Mouse (Mus musculus): ENCODE results near the gene Bcl11b. TPM values are rescaled to one million over a fixed set of nuclear protein-coding genes. Genes with fewer than 3 reads are reported as not detected.
A peak's percentile ranks its signal among the peaks of the same experiment; 100 is the strongest.

Gene Bcl11b
- polyA plus RNA-seq, 1 experiment from 2014 or later: 38.2 TPM

DNA sequence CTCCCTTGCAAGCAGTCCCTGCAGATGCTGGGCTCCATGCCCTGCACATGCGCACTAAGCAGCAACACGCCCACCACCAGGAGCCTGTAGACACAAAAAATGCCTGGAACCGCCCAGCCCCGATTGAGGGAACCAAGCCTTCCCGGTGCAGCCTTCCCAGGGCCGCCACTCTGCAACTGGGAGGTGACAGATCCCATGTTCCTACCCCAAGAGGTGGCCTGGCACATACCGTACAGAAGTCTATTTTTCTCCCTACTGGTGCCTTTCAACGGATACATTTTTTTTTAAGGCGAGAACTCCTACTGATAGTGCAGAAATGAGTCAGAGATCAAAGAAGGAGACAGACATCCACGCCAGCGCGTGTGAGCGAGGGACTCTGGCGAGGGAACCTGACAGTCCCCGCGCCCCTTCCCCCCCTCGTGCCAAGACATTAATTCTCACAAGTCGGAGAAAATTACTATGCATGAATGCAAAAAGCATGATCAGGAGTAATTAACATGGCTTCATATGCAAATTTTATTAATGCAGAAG lies 33.5 kb downstream of the Bcl11b start:
- H3K4me2 ChIP-seq (ENCODE audit: low read depth, low read length): peak overlapping the region; percentile 42
- ATAC-seq (ENCODE audit: low read depth): peak; percentile 19; the same call in 1 of the 2 replicates
- no peaks in the 10 kb centered on the region for H3K9me3 ChIP-seq (ENCODE audit: control insufficient read depth, low read length)
- 9% methylated on average over 18 of the region's 18 CpGs for WGBS
- H3K27me3 ChIP-seq (ENCODE audit: control insufficient read depth, insufficient read depth, low read length): no peaks in the 10 kb centered on the region
- H3K4me1 ChIP-seq (ENCODE audit: control insufficient read depth, insufficient read depth, low read length): peaks cover 63% of the 10 kb centered on the region
- no peak overlapping the region for H3K9ac ChIP-seq (replicated peaks; ENCODE audit: low read depth, low read length)
- H3K36me3 ChIP-seq (ENCODE audit: control insufficient read depth, insufficient read depth, low read length): no peaks in the 10 kb centered on the region
- H3K4me3 ChIP-seq (ENCODE audit: low read depth, low read length): 0 out of 2 replicates have a peak overlapping the region, but pooled peaks have one; percentile 5
- peak overlapping the region; percentile 73 for H3K27ac ChIP-seq (ENCODE audit: low read depth, low read length)

DNA sequence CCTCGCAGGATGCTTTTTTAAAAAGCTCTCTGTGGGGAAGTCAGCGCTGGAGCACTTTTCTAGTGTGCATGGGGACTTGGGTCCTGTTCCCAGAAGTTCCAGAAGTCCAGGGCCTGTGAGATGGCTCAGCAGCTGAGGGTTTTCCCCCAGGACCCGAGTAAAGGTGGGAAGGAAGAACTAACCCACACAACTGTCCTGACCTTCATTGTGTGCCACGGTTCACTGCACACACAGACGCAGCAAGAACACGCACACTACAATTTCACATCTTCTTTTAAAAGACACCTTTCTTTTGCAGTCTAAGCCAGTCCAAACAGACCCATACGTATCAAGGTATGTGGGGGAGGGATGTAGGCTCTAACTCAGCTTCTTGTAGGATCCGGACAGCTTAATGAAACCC lies 34.3 kb downstream of the Bcl11b start:
- H3K27me3 ChIP-seq (ENCODE audit: control insufficient read depth, insufficient read depth, low read length): no peaks in the 10 kb centered on the region
- H3K27ac ChIP-seq (ENCODE audit: low read depth, low read length): peak overlapping the region; percentile 52; the same call in 1 of the 2 replicates
- H3K4me1 ChIP-seq (ENCODE audit: control insufficient read depth, insufficient read depth, low read length): peaks cover 57% of the 10 kb centered on the region
- no peak overlapping the region for H3K4me2 ChIP-seq (ENCODE audit: low read depth, low read length)
- WGBS: 63% methylated on average over 8 of the region's 8 CpGs
- H3K9me3 ChIP-seq (ENCODE audit: control insufficient read depth, low read length): no peaks in the 10 kb centered on the region
- no peak overlapping the region for H3K9ac ChIP-seq (replicated peaks; ENCODE audit: low read depth, low read length)
- no peak overlapping the region for H3K4me3 ChIP-seq (ENCODE audit: low read depth, low read length)
- no peaks in the 10 kb centered on the region for H3K36me3 ChIP-seq (ENCODE audit: control insufficient read depth, insufficient read depth, low read length)
- no peak for ATAC-seq (ENCODE audit: low read depth)

DNA sequence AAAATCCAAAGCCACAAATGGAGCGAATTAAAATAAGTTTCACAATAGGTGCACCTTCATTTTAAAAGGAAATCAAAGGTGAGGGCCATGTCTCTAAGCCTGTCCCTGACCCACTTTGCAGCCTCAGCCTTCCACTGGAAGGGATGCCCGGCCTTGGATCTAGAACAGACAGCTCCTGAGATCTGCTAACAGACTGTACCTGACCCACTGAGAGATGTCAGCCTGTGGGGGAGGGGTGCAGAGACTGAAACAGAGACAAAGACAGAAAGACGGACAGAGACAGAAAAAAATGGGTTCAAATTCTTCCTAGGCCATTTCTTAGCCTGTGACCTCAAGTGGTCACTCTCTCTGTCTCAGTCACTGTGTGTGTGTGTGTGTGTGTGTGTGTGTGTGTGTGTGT lies 35.1 kb downstream of the Bcl11b start:
- Histone ChIP-seq H3K9me3 (ENCODE audit: control insufficient read depth, low read length) (no peaks in the 10 kb centered on the region), H3K9ac (replicated peaks; ENCODE audit: low read depth, low read length) (no peak overlapping the region), H3K4me2 (ENCODE audit: low read depth, low read length) (no peak overlapping the region), H3K27me3 (ENCODE audit: control insufficient read depth, insufficient read depth, low read length) (no peaks in the 10 kb centered on the region), H3K4me3 (ENCODE audit: low read depth, low read length) (no peak overlapping the region), H3K27ac (ENCODE audit: low read depth, low read length) (no peak overlapping the region), H3K4me1 (ENCODE audit: control insufficient read depth, insufficient read depth, low read length) (peaks cover 56% of the 10 kb centered on the region), H3K36me3 (ENCODE audit: control insufficient read depth, insufficient read depth, low read length) (no peaks in the 10 kb centered on the region)
- ATAC-seq (ENCODE audit: low read depth): no peak
- 84% methylated on average over 3 of the region's 3 CpGs for WGBS

- ATAC-seq (ENCODE audit: low read depth): no peak
- Histone ChIP-seq H3K9me3 (ENCODE audit: control insufficient read depth, low read length) (no peaks in the 10 kb centered on the region), H3K36me3 (ENCODE audit: control insufficient read depth, insufficient read depth, low read length) (no peaks in the 10 kb centered on the region), H3K27me3 (ENCODE audit: control insufficient read depth, insufficient read depth, low read length) (no peaks in the 10 kb centered on the region), H3K4me3 (ENCODE audit: low read depth, low read length) (no peak overlapping the region), H3K4me2 (ENCODE audit: low read depth, low read length) (no peak overlapping the region), H3K27ac (ENCODE audit: low read depth, low read length) (no peak overlapping the region), H3K9ac (replicated peaks; ENCODE audit: low read depth, low read length) (no peak overlapping the region), H3K4me1 (ENCODE audit: control insufficient read depth, insufficient read depth, low read length) (peaks cover 53% of the 10 kb centered on the region)
- 84% methylated on average over 7 of the region's 7 CpGs for WGBS
These were observed 36.4 kb downstream of the Bcl11b start for GRCm38 (mm10) chr12:107967026-107967425.

DNA sequence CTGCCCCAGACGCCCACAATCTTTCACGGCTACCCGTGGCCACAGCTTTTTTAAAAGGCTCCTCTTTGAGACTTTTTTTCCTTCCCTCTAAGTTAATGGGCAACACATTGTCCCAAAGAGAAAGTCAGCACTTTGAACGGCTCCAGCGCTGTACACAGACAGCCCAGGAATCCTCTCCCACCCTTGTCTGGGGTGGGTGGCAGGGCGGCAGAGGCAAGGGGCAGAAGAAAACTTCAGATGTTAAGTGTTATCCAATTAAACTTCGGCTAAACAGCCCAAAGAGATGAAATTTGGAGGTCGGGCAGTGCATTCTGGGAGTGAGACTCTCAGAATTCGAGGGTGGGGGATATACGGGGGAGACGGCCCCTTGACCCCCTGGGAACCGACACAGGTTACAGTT lies 38.3 kb downstream of the Bcl11b start:
- no peaks in the 10 kb centered on the region for H3K36me3 ChIP-seq (ENCODE audit: control insufficient read depth, insufficient read depth, low read length)
- no peaks in the 10 kb centered on the region for H3K27me3 ChIP-seq (ENCODE audit: control insufficient read depth, insufficient read depth, low read length)
- H3K9ac ChIP-seq (replicated peaks; ENCODE audit: low read depth, low read length): no peak overlapping the region
- no peak overlapping the region for H3K4me2 ChIP-seq (ENCODE audit: low read depth, low read length)
- 73% methylated on average over 12 of the region's 12 CpGs for WGBS
- ATAC-seq (ENCODE audit: low read depth): no peak
- H3K9me3 ChIP-seq (ENCODE audit: control insufficient read depth, low read length): no peaks in the 10 kb centered on the region
- H3K27ac ChIP-seq (ENCODE audit: low read depth, low read length): no peak overlapping the region
- H3K4me3 ChIP-seq (ENCODE audit: low read depth, low read length): no peak overlapping the region
- H3K4me1 ChIP-seq (ENCODE audit: control insufficient read depth, insufficient read depth, low read length): peaks cover 54% of the 10 kb centered on the region

- no peak overlapping the region for H3K4me2 ChIP-seq (ENCODE audit: low read depth, low read length)
- H3K9ac ChIP-seq (replicated peaks; ENCODE audit: low read depth, low read length): no peak overlapping the region
- no peaks in the 10 kb centered on the region for H3K36me3 ChIP-seq (ENCODE audit: control insufficient read depth, insufficient read depth, low read length)
- no peaks in the 10 kb centered on the region for H3K27me3 ChIP-seq (ENCODE audit: control insufficient read depth, insufficient read depth, low read length)
- no peak overlapping the region for H3K27ac ChIP-seq (ENCODE audit: low read depth, low read length)
- no peak overlapping the region for H3K4me3 ChIP-seq (ENCODE audit: low read depth, low read length)
- H3K9me3 ChIP-seq (ENCODE audit: control insufficient read depth, low read length): no peaks in the 10 kb centered on the region
- no peak for ATAC-seq (ENCODE audit: low read depth)
- 75% methylated on average over 14 of the region's 14 CpGs for WGBS
- peaks cover 54% of the 10 kb centered on the region for H3K4me1 ChIP-seq (ENCODE audit: control insufficient read depth, insufficient read depth, low read length)
These were observed 38.9 kb downstream of the Bcl11b start for GRCm38 (mm10) chr12:107964396-107965085.

- no peak overlapping the region for H3K4me2 ChIP-seq (ENCODE audit: low read depth, low read length)
- 13% methylated on average over 7 of the region's 7 CpGs for WGBS
- H3K36me3 ChIP-seq (ENCODE audit: control insufficient read depth, insufficient read depth, low read length): no peaks in the 10 kb centered on the region
- H3K9me3 ChIP-seq (ENCODE audit: control insufficient read depth, low read length): no peaks in the 10 kb centered on the region
- H3K4me1 ChIP-seq (ENCODE audit: control insufficient read depth, insufficient read depth, low read length): peaks cover 46% of the 10 kb centered on the region
- H3K27ac ChIP-seq (ENCODE audit: low read depth, low read length): no peak overlapping the region
- H3K4me3 ChIP-seq (ENCODE audit: low read depth, low read length): no peak overlapping the region
- no peaks in the 10 kb centered on the region for H3K27me3 ChIP-seq (ENCODE audit: control insufficient read depth, insufficient read depth, low read length)
- no peak overlapping the region for H3K9ac ChIP-seq (replicated peaks; ENCODE audit: low read depth, low read length)
- ATAC-seq (ENCODE audit: low read depth): no peak
These were observed 40.5 kb downstream of the Bcl11b start for GRCm38 (mm10) chr12:107962852-107963251.

DNA sequence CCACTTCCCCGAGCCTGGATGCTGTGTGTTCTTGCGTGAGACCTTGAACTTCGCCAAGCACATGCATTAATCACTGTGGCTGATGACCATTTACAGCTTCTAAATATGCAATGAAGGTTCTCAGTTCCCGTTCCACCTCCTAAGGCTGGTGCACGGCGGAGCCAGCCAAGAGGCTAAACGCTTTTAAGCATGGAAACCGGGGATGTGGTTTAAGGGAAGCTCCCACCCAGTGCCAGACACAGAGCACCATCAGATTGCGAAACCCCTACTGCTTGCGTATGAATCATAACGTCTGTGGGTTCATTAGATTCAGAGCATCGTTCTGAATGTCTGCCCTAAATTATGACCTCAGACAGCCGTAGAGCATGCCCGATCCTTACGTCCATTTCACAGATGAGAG lies 41.6 kb downstream of the Bcl11b start:
- no peak; the same call in 1 of the 2 replicates for ATAC-seq (ENCODE audit: low read depth)
- H3K9me3 ChIP-seq (ENCODE audit: control insufficient read depth, low read length): no peaks in the 10 kb centered on the region
- no peaks in the 10 kb centered on the region for H3K36me3 ChIP-seq (ENCODE audit: control insufficient read depth, insufficient read depth, low read length)
- WGBS: 40% methylated on average over 15 of the region's 15 CpGs
- H3K27me3 ChIP-seq (ENCODE audit: control insufficient read depth, insufficient read depth, low read length): no peaks in the 10 kb centered on the region
- no peak overlapping the region for H3K27ac ChIP-seq (ENCODE audit: low read depth, low read length)
- H3K9ac ChIP-seq (replicated peaks; ENCODE audit: low read depth, low read length): no peak overlapping the region
- no peak overlapping the region for H3K4me3 ChIP-seq (ENCODE audit: low read depth, low read length)
- peaks cover 39% of the 10 kb centered on the region for H3K4me1 ChIP-seq (ENCODE audit: control insufficient read depth, insufficient read depth, low read length)
- no peak overlapping the region; the same call in 1 of the 2 replicates for H3K4me2 ChIP-seq (ENCODE audit: low read depth, low read length)

DNA sequence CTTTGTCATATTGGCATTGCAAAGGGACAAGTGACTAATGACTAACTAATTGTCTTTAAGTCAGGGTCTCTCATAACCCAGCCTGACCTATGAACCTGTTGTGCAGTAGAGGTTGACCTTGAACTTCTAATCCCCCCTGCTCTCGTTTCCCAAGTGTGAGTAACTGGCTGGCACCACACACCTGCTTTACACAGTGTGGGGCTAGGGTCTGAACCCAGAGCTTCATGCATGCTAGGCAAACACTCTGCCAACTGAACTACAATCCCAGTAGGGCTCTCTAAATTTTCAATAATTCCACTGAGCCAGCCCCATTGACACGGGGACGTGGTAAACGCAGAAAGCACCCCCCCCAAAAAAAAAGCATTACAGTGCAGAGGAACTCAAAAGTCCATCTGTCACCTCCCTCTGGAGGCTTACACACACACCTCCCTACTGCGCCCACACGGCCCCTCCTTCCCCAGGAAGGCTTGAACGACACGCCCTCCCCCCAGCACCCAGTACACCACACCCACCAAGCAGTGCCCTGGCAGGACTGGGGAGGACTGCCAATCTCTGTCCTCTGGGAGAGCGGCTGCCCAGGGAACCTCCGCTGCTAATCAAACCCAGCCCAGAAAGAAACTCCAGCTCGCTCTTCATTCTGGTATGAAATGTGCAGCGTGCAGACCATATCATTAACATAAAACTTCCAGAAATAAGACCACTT lies 42.5 kb downstream of the Bcl11b start:
- 33% methylated on average over 12 of the region's 12 CpGs for WGBS
- Histone ChIP-seq H3K4me3 (ENCODE audit: low read depth, low read length) (no peak overlapping the region), H3K9me3 (ENCODE audit: control insufficient read depth, low read length) (no peaks in the 10 kb centered on the region), H3K36me3 (ENCODE audit: control insufficient read depth, insufficient read depth, low read length) (no peaks in the 10 kb centered on the region), H3K4me1 (ENCODE audit: control insufficient read depth, insufficient read depth, low read length) (peaks cover 37% of the 10 kb centered on the region), H3K27me3 (ENCODE audit: control insufficient read depth, insufficient read depth, low read length) (no peaks in the 10 kb centered on the region), H3K27ac (ENCODE audit: low read depth, low read length) (no peak overlapping the region), H3K9ac (replicated peaks; ENCODE audit: low read depth, low read length) (no peak overlapping the region), H3K4me2 (ENCODE audit: low read depth, low read length) (no peak overlapping the region)
- ATAC-seq (ENCODE audit: low read depth): 0 out of 2 replicates have a peak, but pooled peaks have one; percentile 45
